Mouse (Mus musculus) activated CD4-positive, CD25-positive, alpha-beta regulatory T cell, adult 4 months (primary cell): ENCODE results near the gene Poglut1. TPM values are rescaled to one million over a fixed set of nuclear protein-coding genes. Genes with fewer than 3 reads are reported as not detected.

Experiments
- polyA plus RNA-seq, 2 experiments: library from polyadenylated mRNA; unstranded; fragments of 100-300 nt; shearing (Covaris generic); gene quantifications; one replicate each; pipeline ENCODE4 v1.2.1; 2017

Gene Poglut1
- polyA plus RNA-seq, 2 experiments from 2014 or later: 32.4 to 38.7 TPM

Other genes starting within 250 kb of the Poglut1 start
- under 1 TPM in 1 of 2 experiments, not detected in 1; 0.61 TPM for gene Maats1, start 208.1 kb downstream of the Poglut1 start, polyA plus RNA-seq
- 100 to 1,000 TPM; 254 to 296 TPM for gene Cox17, start 203.3 kb downstream of the Poglut1 start, polyA plus RNA-seq
- gene Gm21987, start 203.2 kb downstream of the Poglut1 start, polyA plus RNA-seq: not detected
- gene Popdc2, start 188.0 kb downstream of the Poglut1 start, polyA plus RNA-seq: 1 to 10 TPM; 5.8 to 6.1 TPM
- gene Pla1a, start 117.1 kb downstream of the Poglut1 start, polyA plus RNA-seq: not detected
- 10 to 100 TPM; 47.4 to 51.6 TPM for gene Adprh, start 97.6 kb downstream of the Poglut1 start, polyA plus RNA-seq
- gene Cd80, start 94.7 kb downstream of the Poglut1 start, polyA plus RNA-seq: 1 to 10 TPM; 3.8 to 4.3 TPM
- gene Timmdc1, start 27.6 kb downstream of the Poglut1 start, polyA plus RNA-seq: 10 to 100 TPM; 11.4 to 15.4 TPM
- 10 to 100 TPM; 33.5 to 37.3 TPM for gene Tmem39a, start 8.4 kb upstream of the Poglut1 start, polyA plus RNA-seq
- gene Arhgap31, start 163.0 kb upstream of the Poglut1 start, polyA plus RNA-seq: 10 to 100 TPM; 19.6 to 19.9 TPM
- gene B4galt4, start 192.0 kb upstream of the Poglut1 start, polyA plus RNA-seq: 10 to 100 TPM; 11.7 to 11.9 TPM